Mouse (Mus musculus) midbrain, postnatal 0 days (tissue): Measurements from ENCODE around the gene Tmem216. TPM values are rescaled to one million over a fixed set of nuclear protein-coding genes. Genes with fewer than 3 reads are reported as not detected.

Experiments used
- ATAC-seq: fragments of 200-750 bp; cut with Nextera tagmentation; 2 replicates; pipeline ENCODE4 v1.8.0; 2017; ENCODE audit warnings: moderate number of reproducible peaks, mild to moderate bottlenecking, moderate TSS enrichment, moderate library complexity; ENCODE audit not compliant: low FRiP score
- DNase-seq: peaks from one replicate; pipeline ENCODE4 v3.0.0-alpha.2; 2015; ENCODE audit warnings: low spot score
- H3K27ac ChIP-seq: fragments of 300-500 bp; sonication (generic); 2 replicates; pipeline ENCODE4 v1.5.1; 2014; ENCODE audit warnings: low read depth, mild to moderate bottlenecking, low read length, mixed read lengths
- H3K27me3 ChIP-seq: fragments of 300-500 bp; sonication (generic); 2 replicates; pipeline ENCODE4 v1.6.1; 2014; ENCODE audit warnings: low read length, control low read depth, mixed read lengths; ENCODE audit not compliant: insufficient read depth
- H3K36me3 ChIP-seq: fragments of 300-500 bp; sonication (generic); 2 replicates; pipeline ENCODE4 v1.6.1; 2014; ENCODE audit warnings: low read length, control low read depth, mixed read lengths; ENCODE audit not compliant: insufficient read depth
- H3K4me1 ChIP-seq: fragments of 300-500 bp; sonication (generic); 2 replicates; pipeline ENCODE4 v1.6.1; 2014; ENCODE audit warnings: mild to moderate bottlenecking, control low read depth, antibody characterized with exemption, low read length, mixed read lengths; ENCODE audit not compliant: insufficient read depth
- H3K4me2 ChIP-seq: fragments of 300-500 bp; sonication (generic); 2 replicates; pipeline ENCODE4 v1.6.1; 2014; ENCODE audit warnings: low read depth, mild to moderate bottlenecking, low read length, mixed read lengths; ENCODE audit not compliant: poor library complexity, severe bottlenecking
- H3K4me3 ChIP-seq: fragments of 300-500 bp; sonication (generic); 2 replicates; pipeline ENCODE4 v1.5.1; 2014; ENCODE audit warnings: low read depth, mild to moderate bottlenecking, low read length, moderate library complexity
- H3K9ac ChIP-seq: fragments of 300-500 bp; sonication (generic); replicated peaks from 2 replicates; pipeline ENCODE4 v1.6.1; 2014; ENCODE audit warnings: mild to moderate bottlenecking, low read length, moderate library complexity, mixed read lengths; ENCODE audit not compliant: poor library complexity, severe bottlenecking
- H3K9me3 ChIP-seq: fragments of 300-500 bp; sonication (generic); 2 replicates; pipeline ENCODE4 v1.6.1; 2016; ENCODE audit warnings: low read length, control low read depth
- CTCF ChIP-seq: IDR thresholded peaks from 2 replicates; pipeline ENCODE4 v1.5.1; 2016; ENCODE audit warnings: antibody characterized with exemption, mild to moderate bottlenecking
- WGBS: fragments of 180-500 bp; shearing (Covaris S2); extraction: QIAGEN DNeasy Blood & Tissue Kit; methylation state at CpG from one replicate; pipeline ENCODE4 v1.1.7; 2014; 5-methylcytosine and 5-hydroxymethylcytosine counted together
- polyA plus RNA-seq: library from polyadenylated mRNA; unstranded; fragments of >200 nt; fragmentation: Nextera tagmentation; extraction: Ambion mirVana; gene quantifications from 2 replicates; pipeline ENCODE4 v1.2.1, GENCODE M21; 2015
- total RNA-seq: library from RNA; depleted of rRNA; stranded (reverse); fragments of >200 nt; gene quantifications from 2 replicates; pipeline ENCODE4 v1.2.3, GENCODE M21; 2014; rRNA removed

Gene Tmem216
- total and polyA plus RNA-seq, 2 experiments from 2014 or later, result 33.8 to 41.5 TPM

- Histone ChIP-seq H3K4me1 (0 out of 2 replicates have a peak, but pooled peaks cover 2% of the 10 kb centered on the region), H3K4me3 (no peak overlapping the region), H3K9ac (no peak overlapping the region), H3K27ac (no peak overlapping the region), H3K36me3 (peaks cover 6% of the 10 kb centered on the region; the same call in 1 of the 2 replicates), H3K4me2 (no peak overlapping the region), H3K27me3 (no peaks in the 10 kb centered on the region), H3K9me3 (no peaks in the 10 kb centered on the region)
- WGBS, result 93% methylated on average over 1 of the region's 1 CpGs
- DNase-seq (no peak), ATAC-seq (no peak)
- no peak for TF ChIP-seq CTCF
Measured at GRCm38 (mm10) chr19:10495670-10496069, 60.4 kb downstream of the Tmem216 start.

DNA sequence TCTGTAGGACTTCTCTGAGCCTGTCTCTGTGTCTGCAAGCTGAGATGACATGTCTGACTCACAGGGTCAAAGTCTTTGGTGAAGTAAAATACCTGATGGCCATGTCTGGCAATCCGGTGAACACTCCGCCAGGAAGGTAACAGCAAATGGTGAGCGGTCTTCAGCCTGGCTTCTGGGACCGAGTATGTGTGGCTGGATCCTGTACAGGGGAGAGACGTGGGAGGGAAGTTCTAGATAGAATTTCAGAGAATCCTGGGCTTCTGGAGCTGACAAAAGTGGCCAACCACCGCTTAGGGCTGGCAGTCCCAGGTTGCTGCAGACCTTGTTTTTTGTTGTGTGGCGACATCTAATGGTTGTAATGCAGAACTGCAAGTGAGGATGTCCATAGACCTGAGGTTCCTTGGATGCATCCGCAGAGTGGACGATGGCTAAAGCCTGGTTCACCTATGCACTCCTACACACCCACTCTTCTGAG, 69.7 kb downstream of the Tmem216 start:
- WGBS, result 24% methylated on average over 9 of the region's 9 CpGs

More for the DNA sequence above, 69.7 kb downstream of the Tmem216 start:
- DNase-seq, result peak; percentile 83
- peak; percentile 97 for TF ChIP-seq CTCF
- Histone ChIP-seq H3K4me2 (no peak overlapping the region), H3K27me3 (no peaks in the 10 kb centered on the region), H3K27ac (no peak overlapping the region), H3K9ac (no peak overlapping the region), H3K9me3 (no peaks in the 10 kb centered on the region), H3K4me3 (no peak overlapping the region), H3K36me3 (no peaks in the 10 kb centered on the region), H3K4me1 (peaks cover 11% of the 10 kb centered on the region; the same call in 1 of the 2 replicates)
- peak; percentile 77 for ATAC-seq

Other genes starting within 250 kb of the Tmem216 start
- gene Syt7, start 167.1 kb downstream of the Tmem216 start, total RNA-seq, result 138 and 140 TPM in 2 replicates
- 14.7 and 19.0 TPM in 2 replicates for gene Syt7, start 167.1 kb downstream of the Tmem216 start, polyA plus RNA-seq
- 6.2 and 8.7 TPM in 2 replicates for gene Lrrc10b, start 98.8 kb downstream of the Tmem216 start, total RNA-seq
- 2.2 and 2.3 TPM in 2 replicates for gene Lrrc10b, start 98.8 kb downstream of the Tmem216 start, polyA plus RNA-seq
- gene Ppp1r32, start 73.3 kb downstream of the Tmem216 start, total RNA-seq, result 4.9 and 7.8 TPM in 2 replicates
- 5.0 and 5.3 TPM in 2 replicates for gene Ppp1r32, start 73.3 kb downstream of the Tmem216 start, polyA plus RNA-seq
- gene Cpsf7, start 31.0 kb downstream of the Tmem216 start, total RNA-seq, result 55.7 and 62.3 TPM in 2 replicates
- 36.7 and 40.6 TPM in 2 replicates for gene Cpsf7, start 31.0 kb downstream of the Tmem216 start, polyA plus RNA-seq
- 51.5 and 54.4 TPM in 2 replicates for gene Sdhaf2, start 30.1 kb downstream of the Tmem216 start, total RNA-seq
- gene Sdhaf2, start 30.1 kb downstream of the Tmem216 start, polyA plus RNA-seq, result 56.1 and 64.3 TPM in 2 replicates
- 19.1 and 32.0 TPM in 2 replicates for gene Cyb561a3, start 20.9 kb upstream of the Tmem216 start, total RNA-seq
- gene Cyb561a3, start 20.9 kb upstream of the Tmem216 start, polyA plus RNA-seq, result 20.3 and 22.2 TPM in 2 replicates
- 18.5 and 18.8 TPM in 2 replicates for gene Tmem138, start 21.1 kb upstream of the Tmem216 start, total RNA-seq
- gene Tmem138, start 21.1 kb upstream of the Tmem216 start, polyA plus RNA-seq, result 32.4 and 33.1 TPM in 2 replicates
- gene Ddb1, start 49.1 kb upstream of the Tmem216 start, total RNA-seq, result 247 and 261 TPM in 2 replicates
- gene Ddb1, start 49.1 kb upstream of the Tmem216 start, polyA plus RNA-seq, result 135 TPM in 2 replicates
- gene Tkfc, start 49.4 kb upstream of the Tmem216 start, total RNA-seq, result 11.1 and 15.8 TPM in 2 replicates
- gene Tkfc, start 49.4 kb upstream of the Tmem216 start, polyA plus RNA-seq, result 19.5 and 23.3 TPM in 2 replicates
- 2.6 and 2.9 TPM in 2 replicates for gene Vwce, start 78.0 kb upstream of the Tmem216 start, total RNA-seq
- 1.9 and 2.2 TPM in 2 replicates for gene Vwce, start 78.0 kb upstream of the Tmem216 start, polyA plus RNA-seq
- not detected in 2 replicates for gene Pga5, start 121.8 kb upstream of the Tmem216 start, total RNA-seq
- not detected in 2 replicates for gene Pga5, start 121.8 kb upstream of the Tmem216 start, polyA plus RNA-seq
- 17.5 and 22.4 TPM in 2 replicates for gene Vps37c, start 132.5 kb upstream of the Tmem216 start, total RNA-seq
- 22.9 and 28.0 TPM in 2 replicates for gene Vps37c, start 132.5 kb upstream of the Tmem216 start, polyA plus RNA-seq
- gene Cd5, start 182.8 kb upstream of the Tmem216 start, total RNA-seq, result 0.55 and 0.85 TPM in 2 replicates
- 0.50 and 0.53 TPM in 2 replicates for gene Cd5, start 182.8 kb upstream of the Tmem216 start, polyA plus RNA-seq